Mouse (Mus musculus) heart, embryonic 15.5 days (tissue): ENCODE results near the gene Nkx2-5. TPM values are rescaled to one million over a fixed set of nuclear protein-coding genes. Genes with fewer than 3 reads are reported as not detected.

Source experiments
- ATAC-seq: fragments of 200-750 bp; cut with Nextera tagmentation; replicated peaks from 2 replicates; pipeline ENCODE4 v1.8.0; 2017; ENCODE audit warnings: low read depth, moderate TSS enrichment; ENCODE audit not compliant: insufficient number of reproducible peaks, insufficient read depth, low FRiP score
- H3K27ac ChIP-seq: fragments of 300-500 bp; sonication (generic); 2 replicates; pipeline ENCODE4 v1.5.1; 2015; ENCODE audit warnings: mild to moderate bottlenecking, inconsistent platforms
- H3K27me3 ChIP-seq: fragments of 300-500 bp; sonication (generic); 2 replicates; pipeline ENCODE4 v1.6.1; 2015; ENCODE audit warnings: inconsistent platforms
- H3K36me3 ChIP-seq: fragments of 300-500 bp; sonication (generic); 2 replicates; pipeline ENCODE4 v1.6.1; 2015; ENCODE audit warnings: mild to moderate bottlenecking, inconsistent platforms
- H3K4me1 ChIP-seq: fragments of 300-500 bp; sonication (generic); replicated peaks from 2 replicates; pipeline ENCODE4 v1.6.1; 2015; ENCODE audit warnings: inconsistent platforms
- H3K4me2 ChIP-seq: fragments of 300-500 bp; sonication (generic); 2 replicates; pipeline ENCODE4 v1.6.1; 2015; ENCODE audit warnings: inconsistent platforms, mild to moderate bottlenecking, moderate library complexity
- H3K4me3 ChIP-seq: fragments of 300-500 bp; sonication (generic); 2 replicates; pipeline ENCODE4 v1.5.1; 2015; ENCODE audit warnings: mild to moderate bottlenecking, inconsistent platforms
- H3K9ac ChIP-seq: fragments of 300-500 bp; sonication (generic); 2 replicates; pipeline ENCODE4 v1.6.1; 2015; ENCODE audit warnings: mild to moderate bottlenecking, inconsistent platforms
- H3K9me3 ChIP-seq: fragments of 300-500 bp; sonication (generic); replicated peaks from 2 replicates; pipeline ENCODE4 v1.6.1; 2016; ENCODE audit warnings: inconsistent platforms
- WGBS: fragments of 180-500 bp; shearing (Covaris S2); methylation state at CpG from one replicate; pipeline ENCODE4 v1.1.7; 2015; ENCODE audit warnings: mixed read lengths; 5-methylcytosine and 5-hydroxymethylcytosine counted together
- polyA plus RNA-seq: library from polyadenylated mRNA; unstranded; fragments of >200 nt; fragmentation: Nextera tagmentation; extraction: Ambion mirVana; gene quantifications from 2 replicates; pipeline ENCODE4 v1.2.1, GENCODE M21; 2015

Gene Nkx2-5
- polyA plus RNA-seq = 131 and 147 TPM in 2 replicates

DNA sequence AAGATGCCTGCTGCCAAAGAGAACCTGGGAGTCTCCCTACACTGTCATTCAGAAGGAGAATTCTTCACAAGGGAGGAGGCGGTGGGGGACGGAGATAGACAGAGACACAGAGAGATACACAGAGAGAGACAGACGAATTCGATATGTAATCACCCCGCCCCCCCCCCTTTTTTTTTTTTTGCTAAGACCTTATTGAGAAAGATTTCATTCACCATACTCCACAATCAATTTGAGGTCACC, at the start of gene Nkx2-5:
Gene Nkx2-5, minus strand, starts transcription at position 101 of the 240 bp plus-strand sequence.
- Histone ChIP-seq H3K9me3 (no peaks in the 10 kb centered on the region), H3K4me3 (peak within 1 kb of the TSS; percentile 73), H3K4me1 (peaks cover 11% of the 10 kb centered on the region), H3K36me3 (no peaks in the 10 kb centered on the region), H3K27me3 (peaks cover 63% of the 10 kb centered on the region), H3K9ac (peak within 1 kb of the TSS; percentile 71), H3K27ac (peak within 1 kb of the TSS; percentile 86), H3K4me2 (peak within 1 kb of the TSS; percentile 69)
- 0% methylated on average over 5 of the region's 5 CpGs for WGBS
- no peak for ATAC-seq

DNA sequence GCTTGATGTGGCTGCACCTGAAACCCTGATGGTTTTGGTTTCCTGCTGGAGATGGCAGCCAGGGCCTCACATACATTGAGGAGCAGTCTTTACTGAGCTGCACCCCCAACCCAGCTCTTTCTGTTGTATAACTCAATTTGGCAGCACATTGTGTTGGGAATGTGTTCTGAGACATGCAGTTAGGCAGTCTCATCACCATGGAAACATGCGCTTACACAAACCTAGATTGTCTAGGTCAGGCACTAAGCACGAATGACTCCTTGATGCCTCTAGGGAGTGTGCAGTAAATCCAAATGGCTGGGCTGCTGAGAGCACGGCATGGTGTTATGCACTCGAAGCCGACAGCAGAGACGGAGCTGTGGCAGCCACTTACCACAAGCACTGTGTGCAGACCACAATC, 49.5 kb upstream of the Nkx2-5 start:
- Histone ChIP-seq H3K36me3 (no peaks in the 10 kb centered on the region), H3K4me2 (no peak overlapping the region), H3K9ac (no peak overlapping the region), H3K27me3 (no peaks in the 10 kb centered on the region), H3K9me3 (no peaks in the 10 kb centered on the region), H3K4me3 (no peak overlapping the region), H3K27ac (peak overlapping the region; percentile 96), H3K4me1 (peaks cover 40% of the 10 kb centered on the region)
- no peak for ATAC-seq
- 61% methylated on average over 6 of the region's 6 CpGs for WGBS

DNA sequence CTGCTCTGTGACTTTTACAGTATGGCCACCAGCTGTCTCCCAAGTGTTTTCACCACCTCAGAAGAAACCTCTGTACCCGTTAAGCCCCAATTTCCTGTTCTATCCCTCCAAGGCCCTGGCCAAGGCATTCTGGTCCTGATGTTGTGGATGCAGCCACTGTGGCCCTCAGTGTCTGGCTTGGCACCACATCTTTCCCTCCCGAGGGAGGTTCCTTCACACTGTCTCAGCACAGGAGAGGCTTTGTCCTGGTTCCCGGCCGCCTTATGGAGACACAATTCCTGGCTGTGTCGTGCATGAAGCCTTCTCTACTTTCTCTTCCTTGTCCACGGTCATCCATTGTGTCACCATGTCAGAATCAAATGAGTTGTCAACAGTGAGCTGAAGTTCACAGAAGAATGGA, 48.7 kb upstream of the Nkx2-5 start:
- Histone ChIP-seq H3K27ac (peak overlapping the region; percentile 96), H3K27me3 (no peaks in the 10 kb centered on the region), H3K4me3 (no peak overlapping the region), H3K4me2 (peak overlapping the region; percentile 53), H3K4me1 (peaks cover 44% of the 10 kb centered on the region), H3K9ac (no peak overlapping the region), H3K9me3 (no peaks in the 10 kb centered on the region), H3K36me3 (no peaks in the 10 kb centered on the region)
- WGBS = 36% methylated on average over 6 of the region's 6 CpGs
- no peak for ATAC-seq

DNA sequence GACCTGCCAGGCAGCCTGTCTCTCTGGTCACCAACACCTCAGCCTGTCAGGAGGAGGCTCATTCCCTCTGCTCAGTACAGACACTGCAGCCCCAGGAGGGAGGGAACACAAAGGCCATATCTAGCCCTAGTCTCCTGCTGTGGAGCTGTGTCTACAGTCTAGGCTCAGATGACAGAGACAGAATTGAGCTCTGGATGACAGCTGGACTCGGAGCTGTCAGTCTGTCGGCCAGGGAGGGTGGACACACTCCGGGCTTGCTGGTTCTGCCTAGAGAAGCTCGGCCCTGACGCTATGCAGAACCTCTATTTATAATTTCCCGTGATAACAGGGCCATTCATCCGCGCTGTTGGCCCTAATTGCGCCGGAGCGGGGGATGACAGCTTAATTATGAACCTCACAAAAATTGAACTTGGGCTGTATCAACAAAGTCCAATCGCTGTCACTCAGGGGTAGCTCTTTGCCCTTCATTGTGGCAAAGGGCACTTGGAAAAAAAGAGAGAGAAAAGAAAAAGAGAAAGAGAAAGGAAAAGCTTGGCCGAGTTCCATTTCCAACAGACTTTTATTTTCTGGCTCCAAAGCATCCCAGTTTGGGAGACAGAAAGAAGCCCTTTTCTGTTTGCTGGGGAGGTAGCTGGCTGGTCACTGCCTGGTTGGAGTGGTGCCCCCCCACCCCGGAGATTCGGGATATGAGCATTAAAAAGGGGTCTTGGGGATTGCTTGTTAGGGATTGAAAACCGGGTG, 48.0 kb upstream of the Nkx2-5 start:
- no peaks in the 10 kb centered on the region for H3K36me3 ChIP-seq
- peak overlapping the region; percentile 32 for H3K4me3 ChIP-seq
- H3K4me1 ChIP-seq = peaks cover 51% of the 10 kb centered on the region
- no peaks in the 10 kb centered on the region for H3K27me3 ChIP-seq
- peak overlapping the region; percentile 53 for H3K4me2 ChIP-seq
- peak; percentile 92 for ATAC-seq
- no peaks in the 10 kb centered on the region for H3K9me3 ChIP-seq
- peak overlapping the region; percentile 46 for H3K9ac ChIP-seq
- H3K27ac ChIP-seq = peak overlapping the region; percentile 96
- WGBS = 22% methylated on average over 16 of the region's 16 CpGs

DNA sequence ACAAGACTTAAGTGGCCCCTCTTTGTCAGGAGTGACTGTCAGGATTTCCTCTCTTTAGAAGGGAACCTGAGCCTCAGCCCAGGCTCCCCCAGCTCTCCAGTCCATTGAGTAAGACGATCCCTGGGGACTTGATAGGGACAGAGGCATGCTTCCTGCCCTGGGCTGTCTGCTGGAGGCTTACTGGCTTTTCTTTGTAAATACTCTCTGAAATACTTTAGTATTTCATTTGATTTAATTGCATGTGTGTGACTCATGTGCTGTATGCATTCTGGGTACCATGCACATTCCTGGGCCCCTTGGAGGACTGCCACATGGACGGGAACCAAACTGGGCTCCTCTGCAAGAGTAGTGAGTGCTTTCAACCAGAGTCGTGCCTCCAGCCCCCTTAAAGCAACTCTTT, 43.1 kb upstream of the Nkx2-5 start:
- H3K4me3 ChIP-seq = no peak overlapping the region
- 0 out of 2 replicates have a peak overlapping the region, but pooled peaks have one; percentile 7 for H3K9ac ChIP-seq
- peak overlapping the region; percentile 78 for H3K27ac ChIP-seq
- no peak for ATAC-seq
- no peaks in the 10 kb centered on the region for H3K27me3 ChIP-seq
- 10% methylated on average over 3 of the region's 3 CpGs for WGBS
- H3K4me2 ChIP-seq = peak overlapping the region; percentile 19; the same call in 1 of the 2 replicates
- no peaks in the 10 kb centered on the region for H3K9me3 ChIP-seq
- peaks cover 67% of the 10 kb centered on the region for H3K4me1 ChIP-seq
- no peaks in the 10 kb centered on the region for H3K36me3 ChIP-seq

DNA sequence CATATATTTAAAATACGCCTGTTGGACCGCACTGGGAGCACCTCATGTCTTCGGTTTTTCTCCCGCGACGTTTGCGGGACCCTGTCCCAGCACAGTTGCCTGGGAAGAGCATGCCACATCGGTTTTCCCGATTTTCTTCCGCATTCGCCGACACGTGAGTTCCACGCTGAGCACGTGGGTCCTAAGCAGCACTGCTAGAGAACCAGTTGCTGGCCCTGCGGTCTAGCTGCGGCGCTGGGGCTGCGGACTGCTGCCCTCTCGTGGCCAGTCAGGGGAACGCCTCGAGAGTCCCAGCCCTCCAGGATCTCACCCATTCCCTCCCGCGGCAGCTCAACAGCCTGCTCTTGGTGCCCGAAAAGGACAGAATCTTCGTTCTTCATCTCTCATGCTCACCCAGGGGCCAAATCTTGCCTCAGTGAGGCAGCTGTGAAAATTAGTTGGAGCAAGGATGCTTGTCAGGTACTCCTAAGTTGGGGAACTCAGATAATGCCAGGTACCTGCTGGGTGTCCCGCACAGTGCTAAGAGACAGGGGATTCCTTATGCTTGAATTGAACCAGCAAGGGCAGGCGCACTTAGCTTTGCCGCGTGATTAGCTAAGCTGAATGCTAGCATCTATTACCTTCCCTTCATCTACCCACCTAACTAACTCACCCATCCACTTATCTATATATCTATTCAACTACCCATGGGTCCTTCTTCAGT, 41.4 kb upstream of the Nkx2-5 start:
- no peaks in the 10 kb centered on the region for H3K27me3 ChIP-seq
- H3K9ac ChIP-seq = peak overlapping the region; percentile 54
- peak overlapping the region; percentile 49 for H3K4me3 ChIP-seq
- peaks cover 50% of the 10 kb centered on the region for H3K4me1 ChIP-seq
- H3K36me3 ChIP-seq = no peaks in the 10 kb centered on the region
- peak; percentile 74 for ATAC-seq
- H3K4me2 ChIP-seq = peak overlapping the region; percentile 78
- H3K27ac ChIP-seq = peak overlapping the region; percentile 93
- H3K9me3 ChIP-seq = no peaks in the 10 kb centered on the region
- WGBS = 8% methylated on average over 30 of the region's 30 CpGs

DNA sequence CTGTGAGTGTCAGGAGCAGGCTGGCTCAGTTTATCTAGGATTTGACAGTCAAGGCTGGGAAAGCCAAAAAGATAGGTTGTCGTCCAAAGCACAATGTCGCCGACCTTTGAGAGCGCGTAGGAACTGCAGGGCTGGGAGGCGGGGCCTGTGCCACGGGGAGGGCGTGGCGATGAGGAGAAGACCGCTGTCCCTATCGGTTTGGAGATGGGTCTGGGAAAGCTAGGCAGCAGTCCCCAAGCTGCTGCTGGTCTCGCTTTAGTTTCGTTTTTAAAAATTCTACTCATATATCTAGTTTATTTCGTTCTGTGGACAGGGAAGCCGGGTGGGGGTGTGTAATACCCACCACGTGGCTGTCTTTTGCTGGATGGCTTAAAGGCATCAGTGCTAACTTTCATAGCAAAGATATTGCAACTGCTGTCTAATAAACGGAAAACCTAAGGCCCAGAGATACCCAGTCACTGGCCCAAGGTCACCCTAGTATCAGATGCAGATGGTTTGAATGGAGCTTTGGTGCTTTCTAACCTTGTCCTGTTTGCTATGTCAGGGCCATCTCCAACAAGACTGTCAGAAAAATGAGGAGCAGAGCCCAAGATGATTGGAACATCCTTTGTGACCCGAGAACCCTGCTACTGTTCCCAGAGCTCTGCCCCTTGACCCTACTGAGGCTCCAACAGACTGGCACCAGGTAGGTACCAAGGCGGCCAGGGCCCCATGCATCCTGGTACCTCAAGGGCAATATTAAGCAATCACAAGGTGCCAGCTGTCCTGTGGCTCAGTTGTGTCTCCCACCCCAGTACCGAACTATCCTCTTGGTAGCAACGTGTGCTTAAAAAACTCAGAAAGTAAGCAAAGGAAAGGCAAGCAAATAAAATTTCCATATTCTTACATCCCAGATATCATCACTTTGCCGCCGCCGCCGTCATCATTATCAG, 40.5 kb upstream of the Nkx2-5 start:
- ATAC-seq = peak; percentile 76
- WGBS = 14% methylated on average over 25 of the region's 25 CpGs
- Histone ChIP-seq H3K4me3 (peak overlapping the region; percentile 49), H3K9me3 (0 out of 2 replicates have a peak, but pooled peaks cover 7% of the 10 kb centered on the region), H3K27ac (peak overlapping the region; percentile 93), H3K36me3 (peaks cover 4% of the 10 kb centered on the region; the same call in 1 of the 2 replicates), H3K4me2 (peak overlapping the region; percentile 78), H3K9ac (peak overlapping the region; percentile 54), H3K4me1 (peaks cover 49% of the 10 kb centered on the region), H3K27me3 (no peaks in the 10 kb centered on the region)

DNA sequence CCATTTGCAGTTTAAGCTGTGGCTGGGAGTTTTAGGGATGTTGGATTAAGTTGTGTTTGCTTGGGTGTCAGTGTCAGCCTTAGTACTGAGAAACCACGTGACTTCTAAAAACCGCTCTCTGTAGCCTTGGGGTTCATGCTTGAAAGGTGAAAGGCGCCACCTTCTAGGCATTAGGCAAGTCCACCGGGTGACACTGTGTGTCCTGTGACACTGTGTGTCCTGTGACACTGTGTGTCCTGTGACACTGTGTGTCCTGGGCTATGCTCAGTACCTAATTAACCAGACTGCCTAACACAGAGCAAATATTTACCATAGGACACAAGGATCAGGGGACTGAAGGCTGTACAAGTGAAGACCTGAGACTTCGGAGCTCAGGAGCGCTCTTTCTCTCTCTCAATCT, 38.8 kb upstream of the Nkx2-5 start:
- peaks cover 46% of the 10 kb centered on the region for H3K4me1 ChIP-seq
- 0 out of 2 replicates have a peak, but pooled peaks cover 8% of the 10 kb centered on the region for H3K9me3 ChIP-seq
- WGBS = 84% methylated on average over 6 of the region's 6 CpGs
- H3K4me2 ChIP-seq = peak overlapping the region; percentile 78; the same call in 1 of the 2 replicates
- no peak for ATAC-seq
- H3K4me3 ChIP-seq = no peak overlapping the region
- H3K36me3 ChIP-seq = peaks cover 4% of the 10 kb centered on the region; the same call in 1 of the 2 replicates
- H3K9ac ChIP-seq = no peak overlapping the region
- no peaks in the 10 kb centered on the region for H3K27me3 ChIP-seq
- peak overlapping the region; percentile 93 for H3K27ac ChIP-seq

DNA sequence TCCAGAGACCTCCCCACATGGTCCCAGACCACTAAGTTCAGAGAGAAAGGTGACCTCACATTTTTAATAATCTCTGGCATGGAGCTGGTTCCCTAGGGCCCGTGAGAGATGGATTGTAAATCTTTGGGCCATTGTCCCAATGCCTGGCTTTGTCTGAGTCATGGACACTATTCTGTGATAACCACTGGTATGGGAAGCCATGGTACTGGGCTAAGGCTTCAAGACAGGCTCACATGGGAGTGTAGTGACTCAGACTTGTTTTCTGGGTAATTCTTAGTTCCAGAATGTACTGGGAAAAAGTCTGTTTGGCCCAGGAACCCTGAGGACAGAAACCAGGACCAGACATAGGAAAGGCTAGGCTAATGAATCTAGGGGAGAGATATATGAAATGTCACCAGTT, 37.9 kb upstream of the Nkx2-5 start:
- peaks cover 41% of the 10 kb centered on the region for H3K4me1 ChIP-seq
- 69% methylated on average over 1 of the region's 1 CpGs for WGBS
- no peak overlapping the region for H3K4me2 ChIP-seq
- H3K9me3 ChIP-seq = 0 out of 2 replicates have a peak, but pooled peaks cover 8% of the 10 kb centered on the region
- ATAC-seq = no peak
- no peaks in the 10 kb centered on the region for H3K27me3 ChIP-seq
- peaks cover 4% of the 10 kb centered on the region; the same call in 1 of the 2 replicates for H3K36me3 ChIP-seq
- no peak overlapping the region for H3K4me3 ChIP-seq
- no peak overlapping the region for H3K27ac ChIP-seq
- no peak overlapping the region for H3K9ac ChIP-seq

DNA sequence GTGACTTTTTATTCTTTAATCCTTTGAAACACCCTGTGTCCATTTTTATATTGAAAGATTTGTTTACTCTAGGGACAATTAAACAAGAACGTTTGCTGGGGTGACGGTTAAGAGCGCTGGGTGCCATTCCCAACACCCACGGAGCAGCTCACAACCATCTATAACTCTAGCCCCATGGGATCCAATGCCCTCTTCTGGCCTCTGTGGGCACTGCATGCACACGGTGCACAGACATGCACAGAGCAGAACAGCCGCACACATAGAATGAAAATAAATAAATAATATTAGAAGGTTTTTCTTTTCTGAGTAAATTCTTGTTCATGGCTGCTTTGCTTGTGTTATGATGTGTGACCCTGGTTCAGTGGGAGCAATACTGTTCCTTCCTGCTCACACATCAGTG, 34.4 kb upstream of the Nkx2-5 start:
- H3K27me3 ChIP-seq = no peaks in the 10 kb centered on the region
- no peak overlapping the region for H3K9ac ChIP-seq
- H3K4me1 ChIP-seq = peaks cover 35% of the 10 kb centered on the region
- no peak overlapping the region for H3K4me3 ChIP-seq
- 86% methylated on average over 6 of the region's 6 CpGs for WGBS
- no peak for ATAC-seq
- H3K9me3 ChIP-seq = 0 out of 2 replicates have a peak, but pooled peaks cover 8% of the 10 kb centered on the region
- no peak overlapping the region for H3K4me2 ChIP-seq
- peaks cover 4% of the 10 kb centered on the region; the same call in 1 of the 2 replicates for H3K36me3 ChIP-seq
- H3K27ac ChIP-seq = peak overlapping the region; percentile 76

DNA sequence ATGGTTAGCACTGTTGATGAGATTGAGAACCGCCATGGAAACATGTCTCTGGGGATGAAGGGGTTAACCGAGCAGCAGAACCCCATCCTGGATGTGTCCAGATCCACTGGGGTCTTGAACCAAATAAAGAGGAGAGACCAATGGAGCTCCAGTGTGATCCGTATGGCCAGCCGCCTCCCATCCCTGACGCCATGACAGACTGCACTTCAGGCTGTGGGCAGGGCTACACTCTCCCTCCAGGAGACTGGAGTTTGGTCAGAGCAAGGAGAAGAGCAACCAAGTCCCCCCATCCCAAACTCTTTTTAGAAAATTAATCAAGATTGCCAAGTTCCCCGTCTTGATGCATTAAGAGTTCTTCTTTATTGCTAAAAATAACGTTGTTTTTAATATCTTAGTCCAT, 33.1 kb upstream of the Nkx2-5 start:
- peak overlapping the region; percentile 76 for H3K27ac ChIP-seq

More for the DNA sequence above, 33.1 kb upstream of the Nkx2-5 start:
- ATAC-seq = 0 out of 2 replicates have a peak, but pooled peaks have one; percentile 23
- H3K4me2 ChIP-seq = no peak overlapping the region
- H3K9ac ChIP-seq = no peak overlapping the region
- WGBS = 63% methylated on average over 7 of the region's 7 CpGs
- H3K4me3 ChIP-seq = no peak overlapping the region
- H3K27me3 ChIP-seq = no peaks in the 10 kb centered on the region
- H3K4me1 ChIP-seq = peaks cover 35% of the 10 kb centered on the region
- H3K9me3 ChIP-seq = 0 out of 2 replicates have a peak, but pooled peaks cover 8% of the 10 kb centered on the region
- H3K36me3 ChIP-seq = peaks cover 4% of the 10 kb centered on the region; the same call in 1 of the 2 replicates
